Mouse (Mus musculus) frontal cortex, adult (tissue): Measurements from ENCODE around the gene Nprl2.

ENCODE experiments used
- ATAC-seq: cut with Nextera tagmentation; 2 replicates; pipeline ENCODE4 v1.9.2; 2017; ENCODE audit warnings: mild to moderate bottlenecking, moderate library complexity, mixed read lengths; ENCODE audit not compliant: low TSS enrichment

The Nprl2 gene

GRCm38 (mm10) chr9:107576357-107577107 is 34.5 kb downstream of the Nprl2 start, which contains the start of gene Hyal1:
Hyal1 (plus strand) TSS chr9:107576927.
- ATAC-seq: no peak

GRCm38 (mm10) chr9:107577871-107578270 is 35.8 kb downstream of the Nprl2 start:
- no peak for ATAC-seq

- no peak for ATAC-seq
These were observed 36.6 kb downstream of the Nprl2 start, which contains the start of gene Naa80 for GRCm38 (mm10) chr9:107578587-107578986. Naa80 (plus strand) TSS chr9:107578887.

GRCm38 (mm10) chr9:107579023-107579900 is 37.2 kb downstream of the Nprl2 start:
- ATAC-seq: no peak

- ATAC-seq: peak; percentile 91
These were observed 38.7 kb downstream of the Nprl2 start, which contains the start of gene Hyal3 for GRCm38 (mm10) chr9:107580501-107581317. Hyal3 (plus strand) TSS chr9:107580818.

GRCm38 (mm10) chr9:107581584-107581983 is 39.6 kb downstream of the Nprl2 start:
- ATAC-seq: no peak

GRCm38 (mm10) chr9:107582509-107583062 is 40.6 kb downstream of the Nprl2 start:
- no peak for ATAC-seq

GRCm38 (mm10) chr9:107583174-107583573 is 41.1 kb downstream of the Nprl2 start:
- no peak for ATAC-seq

GRCm38 (mm10) chr9:107586504-107586903 is 44.5 kb downstream of the Nprl2 start:
- no peak for ATAC-seq

- ATAC-seq: peak; percentile 95
These were observed 45.2 kb downstream of the Nprl2 start, which contains the start of gene Ifrd2 for GRCm38 (mm10) chr9:107586974-107587832. Ifrd2 (plus strand) TSS chr9:107587642.

GRCm38 (mm10) chr9:107587833-107588639 is 46.0 kb downstream of the Nprl2 start:
- peak; percentile 13; the same call in 1 of the 2 replicates for ATAC-seq

GRCm38 (mm10) chr9:107590058-107590772 is 48.2 kb downstream of the Nprl2 start:
- no peak for ATAC-seq

GRCm38 (mm10) chr9:107590773-107591060 is 48.7 kb downstream of the Nprl2 start:
- no peak for ATAC-seq

- no peak for ATAC-seq
These were observed 51.3 kb downstream of the Nprl2 start for GRCm38 (mm10) chr9:107593101-107593976.

- ATAC-seq: no peak
These were observed 52.4 kb downstream of the Nprl2 start for GRCm38 (mm10) chr9:107594281-107595062.
